Mouse (Mus musculus) cortical plate, adult 2 months (tissue): Measurements from ENCODE around the gene Flrt1.

Source experiments
- CTCF ChIP-seq: fragments of 200-500 bp; IDR thresholded peaks from 2 replicates; pipeline ENCODE4 v1.5.1; 2011; ENCODE audit warnings: mild to moderate bottlenecking, control low read depth, low read length; ENCODE audit not compliant: insufficient read depth; ENCODE audit errors: extremely low read depth
- POLR2A ChIP-seq: fragments of 200-500 bp; IDR thresholded peaks from 2 replicates; pipeline ENCODE4 v1.6.1; 2011; ENCODE audit warnings: mild to moderate bottlenecking, low read length, control low read depth; ENCODE audit not compliant: insufficient read depth; ENCODE audit errors: extremely low read depth

DNA sequence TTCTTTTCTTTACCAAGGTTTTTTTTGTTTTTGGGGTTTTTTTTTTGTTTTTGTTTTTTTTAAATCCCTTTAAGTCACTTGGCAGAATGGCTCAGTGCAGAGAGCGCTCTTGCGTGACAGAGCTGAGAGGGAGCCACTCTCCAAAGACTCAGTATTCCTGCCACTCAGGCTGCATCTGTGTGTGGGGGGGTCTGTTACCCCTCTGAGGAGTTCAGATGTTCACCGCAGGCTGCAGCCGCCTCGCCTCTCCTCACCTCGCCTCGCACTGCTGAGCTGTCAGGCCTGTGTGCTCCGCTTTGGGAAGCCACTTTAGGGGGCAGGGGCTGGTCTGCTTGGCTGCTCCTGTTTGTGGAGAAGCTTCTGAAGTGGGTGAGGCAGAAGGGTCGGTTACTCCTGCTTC lies at the start of gene Flrt1:
- TF ChIP-seq POLR2A (no peak), CTCF (no peak)
